Mouse (Mus musculus) c-Kit-positive CD71-positive TER-119-positive erythroid progenitor cells, embryonic 14.5 days (primary cell): ENCODE results near the gene Adamts14.

ENCODE experiments used
- DNase-seq: peaks from one replicate; pipeline ENCODE4 v3.0.0-alpha.2; 2013; ENCODE audit warnings: low spot score

Gene Adamts14

DNA sequence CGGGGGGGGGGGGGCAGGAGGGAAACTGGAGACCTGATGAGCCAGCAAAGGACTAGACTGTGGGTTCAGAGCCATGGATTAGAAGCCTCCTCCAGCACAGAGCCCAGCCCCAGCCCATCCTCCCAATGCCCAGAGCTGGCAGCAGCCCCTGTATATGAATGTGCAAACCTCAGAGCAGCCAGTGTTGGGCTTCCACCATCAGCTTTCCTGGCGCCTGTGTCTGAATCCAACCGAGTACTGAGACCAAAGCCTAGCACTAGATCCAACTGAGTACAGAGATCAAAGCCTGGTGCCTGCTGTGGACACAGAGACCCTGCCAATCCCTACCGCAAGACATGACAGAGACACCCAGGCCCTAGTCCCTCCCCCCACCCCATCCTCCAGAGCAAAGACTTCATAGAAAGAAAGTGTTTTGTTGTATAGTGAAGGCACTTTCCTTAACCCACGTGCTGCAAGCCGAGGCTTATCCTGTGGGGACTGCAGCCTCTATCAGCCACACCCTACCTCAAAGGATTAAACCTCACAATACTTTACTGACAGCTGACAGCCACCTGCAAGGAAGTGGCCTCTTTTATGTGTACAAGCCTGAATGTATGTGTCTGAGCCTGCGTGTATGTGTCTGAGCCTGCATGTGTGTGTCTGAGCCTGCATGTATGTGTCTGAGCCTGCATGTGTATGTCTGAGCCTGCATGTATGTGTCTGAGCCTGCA, 40.2 kb downstream of the Adamts14 start:
- DNase-seq: no peak

DNA sequence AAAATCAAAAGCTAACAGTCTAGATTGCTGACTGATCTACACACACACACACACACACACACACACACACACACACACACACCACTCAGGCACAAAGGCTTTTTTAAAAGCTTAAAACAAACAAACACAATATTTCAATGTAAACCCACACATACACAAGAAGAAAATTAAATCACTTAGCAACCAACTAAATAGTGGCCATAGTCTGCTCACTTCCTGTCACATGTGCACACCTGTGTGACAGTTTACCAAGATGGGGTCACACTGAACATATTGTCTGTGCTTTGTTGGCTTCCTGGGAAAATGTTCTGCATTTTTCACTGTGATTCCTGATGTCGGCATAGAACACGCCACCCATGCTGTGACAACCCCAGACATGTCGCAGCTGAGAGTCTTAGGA, 41.5 kb downstream of the Adamts14 start:
- no peak for DNase-seq

DNA sequence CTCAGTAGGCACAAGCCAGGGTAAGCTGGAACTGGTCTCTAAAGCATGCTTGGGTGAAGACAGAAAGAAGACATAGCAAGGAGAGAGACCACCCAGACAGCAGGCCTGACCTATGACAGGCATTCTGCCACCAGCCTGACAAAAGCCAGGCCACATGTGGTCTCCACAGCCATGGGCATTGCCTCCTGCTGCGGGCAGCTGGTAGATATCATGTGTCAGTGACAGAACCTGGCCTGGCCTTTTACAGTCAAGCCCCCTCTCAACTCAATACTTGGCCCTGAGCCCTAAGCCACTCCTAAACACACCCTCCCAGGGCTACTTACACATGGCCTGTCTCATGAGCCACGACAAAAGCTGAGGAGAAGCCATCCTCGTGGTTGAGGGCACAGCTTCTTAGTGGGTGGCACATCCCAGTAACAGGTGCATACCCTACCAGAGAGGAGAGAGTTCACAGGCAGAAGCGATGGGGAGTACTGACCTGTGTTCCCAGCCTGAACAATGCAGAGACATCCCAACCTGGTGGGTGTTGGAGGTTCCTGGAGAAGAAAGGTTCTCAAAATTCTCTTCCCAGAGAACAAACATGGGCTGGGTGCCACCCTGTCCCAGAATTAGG, 46.3 kb downstream of the Adamts14 start:
- DNase-seq: no peak

DNA sequence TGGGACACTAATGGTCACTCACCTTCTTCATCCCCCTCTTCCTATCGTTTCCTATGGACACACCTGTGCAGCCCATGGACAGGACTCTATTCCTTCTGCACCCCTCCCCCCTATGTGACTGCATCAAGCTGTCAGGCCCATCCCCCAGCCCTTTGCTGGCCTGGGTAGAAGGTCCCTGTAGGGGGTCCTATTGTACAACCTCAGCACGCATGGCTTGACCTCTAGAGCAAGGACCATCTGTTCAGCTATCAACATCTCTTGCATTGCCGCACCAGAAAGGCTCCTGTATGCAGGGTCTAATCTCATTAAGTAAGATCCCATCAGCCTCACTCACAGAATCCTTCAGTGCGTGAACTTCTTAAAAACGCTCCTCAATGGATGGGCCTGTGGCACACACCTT, 47.5 kb downstream of the Adamts14 start:
- no peak for DNase-seq

DNA sequence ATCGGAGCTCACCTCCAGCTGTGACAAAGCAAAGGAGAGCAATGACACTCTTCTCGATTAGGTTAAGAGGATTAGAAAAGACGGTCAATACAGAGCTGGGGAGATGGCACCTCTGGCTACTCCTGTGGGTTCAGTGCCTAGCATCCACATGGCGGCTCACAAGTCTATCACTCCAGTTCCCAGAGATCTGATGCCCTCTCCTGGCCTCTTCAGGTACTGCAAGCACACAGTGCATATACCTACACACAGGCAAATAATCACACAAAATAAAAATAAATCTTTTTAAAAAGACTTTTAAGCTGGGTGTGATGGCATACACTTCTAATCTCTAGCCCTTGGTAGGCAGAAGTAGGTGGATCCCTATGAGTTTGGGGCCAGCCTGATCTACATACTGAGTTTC, 53.9 kb downstream of the Adamts14 start:
- no peak for DNase-seq

DNA sequence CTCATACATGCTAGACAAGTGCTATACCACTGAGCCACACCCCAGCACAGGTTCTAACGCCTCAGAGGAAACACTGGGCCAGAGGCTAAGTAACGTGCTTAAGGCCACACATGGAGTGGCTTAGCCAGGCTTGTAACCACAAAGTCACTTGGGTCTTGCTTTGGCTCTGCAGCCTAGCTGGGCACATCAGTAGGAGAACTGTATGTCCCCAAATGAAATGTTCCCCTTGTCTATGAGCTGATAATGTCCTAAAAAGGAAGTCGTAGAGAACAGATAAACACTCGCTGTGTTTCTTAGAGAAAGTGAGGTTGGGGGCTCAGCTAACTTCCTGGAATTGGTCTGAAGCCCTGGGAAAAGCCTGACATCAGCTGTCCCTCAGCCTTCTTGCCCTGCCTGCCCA, 57.1 kb downstream of the Adamts14 start:
- no peak for DNase-seq

DNA sequence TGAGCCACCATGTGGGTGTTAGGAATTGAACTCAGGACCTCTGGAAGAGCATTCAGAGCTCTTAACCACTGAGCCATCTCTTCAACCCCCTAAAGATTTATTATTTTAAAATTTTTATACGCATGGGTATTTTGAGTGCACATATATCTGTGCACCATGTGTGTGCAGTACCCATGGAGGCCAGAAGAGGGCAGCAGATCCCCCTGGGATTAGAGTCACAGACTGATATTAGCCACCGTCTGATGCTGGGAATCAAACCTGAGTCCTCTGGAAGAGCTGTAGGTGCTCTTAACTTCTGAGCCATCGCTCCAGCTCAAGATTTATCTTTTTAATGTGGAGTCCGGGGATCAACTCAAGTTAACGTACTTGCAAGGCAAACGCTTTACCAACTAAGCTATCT, 57.6 kb downstream of the Adamts14 start:
- DNase-seq: no peak

DNA sequence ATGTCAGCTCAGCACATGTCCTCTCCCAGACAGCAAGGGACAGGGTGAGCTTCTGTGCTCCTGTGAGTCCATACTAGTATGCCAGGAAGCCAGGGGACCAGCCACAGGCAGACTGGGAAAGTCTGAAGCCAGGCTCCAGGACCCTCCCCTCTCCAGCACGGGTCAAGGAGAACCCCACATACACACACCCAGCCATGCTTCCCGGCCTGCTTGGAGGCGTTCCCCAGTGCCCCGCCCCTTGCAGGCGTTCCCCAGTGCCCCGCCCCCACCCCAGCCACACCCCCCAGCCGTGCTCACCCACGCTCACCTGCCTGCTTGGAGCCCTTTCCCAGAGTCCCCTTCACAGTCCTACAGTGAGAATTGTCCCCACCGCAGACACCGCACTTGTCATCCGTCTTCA, 60.4 kb downstream of the Adamts14 start:
- peak; percentile 11 for DNase-seq

DNA sequence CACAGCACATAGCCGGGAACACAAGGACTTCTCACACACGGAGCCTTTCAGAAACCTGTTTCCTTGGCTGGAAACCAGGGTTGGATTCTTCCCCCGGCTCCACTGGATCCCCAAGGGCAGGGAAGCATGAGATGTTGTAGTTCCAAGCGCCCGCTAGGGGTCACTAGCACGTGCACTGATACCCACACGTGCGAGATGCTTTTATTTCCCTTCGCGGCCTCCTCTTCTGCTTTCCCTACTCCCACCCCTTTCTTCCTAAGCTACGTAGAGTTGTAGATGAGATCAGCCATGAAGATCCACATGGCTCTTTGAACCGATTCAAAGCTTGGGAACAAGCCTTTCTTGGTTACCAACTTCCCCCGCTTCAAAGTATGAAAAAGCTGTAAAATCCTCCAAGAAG, 61.5 kb downstream of the Adamts14 start:
- DNase-seq: peak; percentile 26

DNA sequence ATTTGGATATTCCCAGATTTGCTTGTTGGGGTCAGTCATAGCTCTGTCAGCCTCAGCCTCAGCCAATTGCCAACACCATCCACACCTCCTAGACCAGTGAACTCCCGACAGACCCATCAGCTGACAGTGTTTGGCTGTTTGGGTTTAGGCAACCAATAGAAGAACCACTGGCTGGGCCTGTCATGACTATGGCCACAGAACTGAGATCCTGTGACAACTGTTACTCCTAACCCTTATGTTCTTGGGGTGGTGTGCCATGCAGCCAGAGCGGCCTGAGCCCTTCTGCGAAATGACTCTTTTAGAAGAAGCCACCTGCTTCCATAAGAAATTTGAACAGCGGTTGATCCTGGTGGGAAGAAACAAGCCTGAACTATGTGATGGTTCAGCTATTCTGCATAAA, 62.1 kb downstream of the Adamts14 start:
- no peak for DNase-seq

DNA sequence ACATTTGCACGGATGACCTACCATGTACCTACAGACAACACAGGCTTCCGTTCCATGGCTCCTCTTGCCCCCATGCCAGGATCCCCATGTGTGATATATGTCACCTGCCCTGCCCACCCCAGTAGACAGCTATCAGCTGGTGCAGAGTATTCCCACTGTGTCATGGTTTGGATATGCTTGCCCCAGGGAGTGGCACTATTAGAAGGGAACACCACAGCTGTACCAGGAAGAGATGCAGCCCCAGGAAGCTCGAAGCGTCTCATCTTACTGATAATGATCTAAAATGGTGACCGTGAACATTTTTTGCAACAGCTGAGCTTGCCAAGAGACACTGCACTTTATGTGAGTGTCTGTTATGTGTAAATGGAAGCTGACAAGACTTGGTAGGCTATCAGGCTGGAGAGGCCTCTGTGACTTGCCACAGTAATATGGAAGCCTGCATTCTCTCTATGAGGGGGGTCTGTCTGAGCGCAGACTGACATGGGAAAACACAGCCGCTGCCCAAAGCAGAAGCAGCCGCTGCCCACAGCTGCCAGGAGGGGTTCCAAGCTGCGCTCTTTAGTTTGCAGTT, 65.0 kb downstream of the Adamts14 start:
- no peak for DNase-seq

DNA sequence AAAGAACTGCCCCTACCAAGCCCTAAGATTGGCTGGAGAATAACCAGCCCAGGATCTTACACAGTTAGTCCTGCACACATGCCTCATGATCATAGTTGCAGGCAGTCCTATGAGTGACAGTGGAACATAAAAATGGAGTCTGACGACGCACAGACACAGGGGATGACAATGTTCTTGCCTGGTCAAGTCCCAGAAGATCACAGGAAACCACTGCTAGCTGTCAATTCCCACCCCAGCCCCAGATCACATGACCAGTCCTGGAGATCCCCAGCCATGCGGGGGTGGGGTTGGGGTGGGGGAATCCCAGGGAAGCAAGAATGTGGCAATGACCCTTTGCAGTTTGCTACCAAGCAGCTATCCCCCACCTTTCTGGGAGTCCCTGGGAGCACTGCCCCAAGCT, 69.3 kb downstream of the Adamts14 start:
- DNase-seq: no peak

DNA sequence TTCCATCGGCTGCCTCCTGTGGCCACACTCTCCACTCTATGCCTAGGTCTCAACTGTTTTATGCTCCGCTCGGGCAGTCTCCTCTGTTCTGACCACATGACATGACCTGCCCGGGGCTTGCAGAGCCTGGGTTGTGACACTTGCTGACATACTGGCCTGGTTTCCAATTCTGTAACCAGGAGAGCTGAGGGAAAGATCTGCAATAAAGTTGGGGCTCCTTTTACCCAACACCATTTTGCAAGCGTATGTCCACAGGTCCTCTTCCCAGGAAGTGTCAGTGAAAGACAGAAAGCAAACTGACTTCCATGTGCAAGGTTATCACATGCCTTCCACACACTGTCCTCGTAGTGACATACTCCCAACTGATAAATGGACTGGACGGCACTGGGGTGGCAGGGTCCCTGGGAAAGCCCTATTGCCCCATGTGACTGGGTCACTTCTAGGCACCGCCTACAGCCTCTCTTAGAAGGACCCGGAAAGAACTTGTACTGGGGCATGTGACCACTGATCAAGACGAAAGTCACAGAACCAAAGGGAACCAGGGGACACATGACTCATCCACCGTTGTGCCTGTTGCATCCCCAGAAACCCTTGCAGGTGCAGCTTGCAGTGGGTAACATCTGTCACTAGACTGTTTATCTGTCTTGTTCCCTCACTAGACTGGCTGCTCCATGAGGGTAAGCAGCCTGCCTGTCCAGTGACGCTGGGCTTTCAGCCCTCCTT, 71.5 kb downstream of the Adamts14 start:
- no peak for DNase-seq

DNA sequence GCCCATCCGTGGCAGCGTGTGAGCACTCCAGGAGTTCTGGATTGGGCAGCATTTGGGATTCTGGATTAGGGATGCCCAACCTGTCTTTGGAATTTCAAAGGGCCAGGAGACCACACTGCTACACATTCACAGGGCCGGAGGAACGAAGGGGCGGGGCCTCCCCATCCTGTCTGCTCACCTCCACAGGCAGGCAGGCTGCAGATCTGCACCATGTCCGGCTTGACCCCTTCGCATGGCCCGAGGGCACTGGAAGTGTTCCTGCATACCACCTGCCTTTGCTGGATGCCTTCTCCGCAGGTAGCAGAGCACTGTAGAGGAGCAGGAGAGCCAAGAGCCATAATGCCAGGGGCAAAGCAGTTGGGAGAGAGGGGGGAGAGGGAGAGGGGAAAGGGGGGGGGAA, 72.2 kb downstream of the Adamts14 start:
- DNase-seq: no peak

DNA sequence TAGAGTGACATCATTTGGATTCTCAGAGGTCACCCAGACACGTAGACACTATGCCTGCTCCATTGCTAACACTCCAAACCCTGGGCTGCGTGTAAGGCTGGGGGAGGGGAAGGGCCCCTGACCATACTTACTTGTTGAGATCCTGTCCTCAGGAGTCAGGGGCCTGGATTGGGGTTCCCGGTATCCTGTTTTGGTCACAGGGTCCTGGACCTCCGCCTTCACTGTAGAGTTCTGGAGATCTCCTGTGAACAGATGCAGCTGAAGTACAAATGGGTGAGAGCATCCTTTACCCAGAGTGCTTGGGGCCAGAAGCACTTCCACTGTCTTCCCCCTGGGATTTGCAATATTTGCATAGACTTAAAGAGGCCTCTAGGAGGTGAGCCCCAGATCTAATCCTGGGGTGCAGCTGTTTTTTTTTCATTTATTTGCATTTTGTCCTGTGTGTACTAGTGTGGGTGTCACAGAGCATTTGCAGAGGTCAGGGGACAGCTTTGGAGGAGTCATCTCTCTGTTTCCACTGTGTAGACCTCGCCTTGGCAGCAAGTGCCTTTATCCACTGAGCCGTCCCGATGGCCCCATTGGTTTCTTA, 72.9 kb downstream of the Adamts14 start:
- no peak for DNase-seq

DNA sequence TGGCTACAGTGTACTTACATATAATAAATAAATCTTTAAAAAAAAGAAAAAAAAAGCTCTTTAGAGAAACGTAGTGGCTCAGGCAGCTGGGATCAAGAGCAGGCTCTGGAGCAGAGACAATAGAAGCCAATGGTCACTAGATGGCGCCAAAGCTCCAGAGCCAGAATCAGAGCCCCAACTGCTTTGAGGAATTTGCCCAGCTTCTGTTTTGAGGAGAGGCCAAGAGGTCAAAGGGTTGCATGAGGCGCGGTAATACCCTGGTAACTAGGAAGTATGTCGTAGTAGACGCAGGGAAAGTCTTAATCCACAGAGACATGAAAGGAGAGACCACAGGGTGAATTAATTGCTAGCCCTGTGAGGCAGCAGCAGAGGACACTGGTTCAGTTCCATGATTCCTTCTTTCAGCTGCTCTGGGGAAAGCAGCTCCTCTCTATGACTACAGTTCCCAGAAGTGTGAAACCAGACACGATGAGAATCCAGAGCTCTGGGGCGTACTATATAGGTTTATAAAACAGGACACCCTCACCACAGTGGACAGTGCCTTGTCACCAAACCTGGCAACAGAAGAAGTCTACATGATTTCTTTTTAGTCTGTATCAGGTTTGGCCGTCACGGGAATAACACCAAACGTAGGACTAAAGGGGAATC, 73.5 kb downstream of the Adamts14 start:
- DNase-seq: peak; percentile 47

DNA sequence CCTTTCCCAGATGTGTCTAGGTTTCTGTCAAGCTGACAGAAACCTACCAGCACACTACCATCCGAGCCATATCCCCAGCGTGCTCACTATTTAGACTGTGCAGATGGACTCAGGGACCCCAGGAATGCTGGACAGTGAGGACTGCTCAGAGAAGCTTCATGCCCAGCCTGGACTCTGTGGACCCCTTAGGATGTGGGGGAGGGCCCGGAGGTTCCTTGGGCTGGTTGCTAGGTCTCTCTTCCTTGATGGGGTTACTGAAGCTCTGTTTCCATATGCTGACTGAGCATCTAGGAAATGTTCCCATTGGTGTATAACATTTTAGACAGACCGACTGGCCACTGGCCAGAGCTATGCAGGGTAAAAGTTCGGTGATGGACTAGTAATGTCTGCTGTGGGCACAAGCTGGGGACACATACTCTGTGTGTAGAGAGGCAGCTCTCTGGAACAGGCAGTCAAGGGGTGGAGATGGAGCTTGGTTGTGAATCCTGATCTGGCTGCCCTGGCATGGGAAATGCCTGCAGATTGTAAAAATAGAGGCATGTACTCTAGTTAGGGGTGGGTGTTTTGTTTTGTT, 77.4 kb downstream of the Adamts14 start:
- no peak for DNase-seq

DNA sequence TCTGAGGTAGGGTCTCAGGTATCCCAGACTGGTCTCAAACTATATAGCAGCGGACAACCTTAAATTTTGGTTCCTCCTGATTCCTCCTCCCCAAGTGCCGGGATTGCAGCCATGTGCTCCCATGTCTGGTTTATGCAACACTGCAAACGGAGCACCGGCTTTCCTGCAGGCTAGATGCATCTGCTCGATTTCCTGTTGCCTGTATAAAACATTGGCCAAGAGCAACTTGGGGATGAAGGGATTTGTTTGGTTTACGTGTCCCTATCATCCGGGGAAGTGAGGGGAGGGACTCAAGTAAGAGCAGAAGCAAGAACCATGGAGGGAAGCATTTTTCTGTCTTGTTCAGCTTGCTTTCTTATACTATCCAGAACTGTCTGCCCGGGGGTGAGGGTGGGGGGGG, 78.0 kb downstream of the Adamts14 start:
- DNase-seq: no peak

DNA sequence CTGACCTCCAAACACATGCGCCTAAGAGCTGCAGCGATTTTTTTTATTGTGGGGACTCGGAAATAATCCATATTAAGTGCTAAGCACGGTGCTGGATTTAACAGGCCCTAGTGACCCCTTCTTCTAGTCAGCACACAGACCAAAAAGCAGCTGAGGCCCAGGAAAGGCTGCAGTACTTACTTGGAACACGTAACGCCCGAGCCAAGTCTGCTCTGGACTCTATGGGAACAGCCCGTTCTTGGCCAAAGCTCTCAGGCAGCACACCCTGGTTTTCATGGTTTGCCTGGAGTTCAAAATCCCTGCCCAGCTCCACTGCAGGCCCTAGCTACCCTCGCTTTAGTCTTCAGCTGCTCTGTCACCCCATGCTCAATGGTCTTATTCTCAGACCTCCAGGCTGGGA, 78.6 kb downstream of the Adamts14 start:
- DNase-seq: no peak

DNA sequence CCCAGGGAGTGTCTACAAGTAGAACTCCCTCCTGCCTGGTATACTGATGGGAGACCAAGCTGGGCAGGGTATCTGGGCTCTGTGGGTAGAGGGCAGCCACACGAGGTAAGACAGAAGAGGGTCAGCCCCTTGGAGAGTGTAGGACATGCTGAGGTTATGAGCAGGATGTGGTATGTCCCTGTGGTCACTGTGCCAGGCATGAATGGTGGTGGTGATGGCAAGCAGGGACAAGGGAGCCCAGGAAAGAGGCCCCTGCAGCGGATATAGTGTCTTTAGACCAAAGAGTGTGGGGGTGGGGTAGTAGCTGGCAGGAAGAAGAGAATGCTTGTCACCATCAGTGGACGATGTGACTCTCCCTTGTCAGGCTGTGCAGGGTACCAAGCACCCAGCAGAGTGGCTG, 85.2 kb downstream of the Adamts14 start:
- no peak for DNase-seq

DNA sequence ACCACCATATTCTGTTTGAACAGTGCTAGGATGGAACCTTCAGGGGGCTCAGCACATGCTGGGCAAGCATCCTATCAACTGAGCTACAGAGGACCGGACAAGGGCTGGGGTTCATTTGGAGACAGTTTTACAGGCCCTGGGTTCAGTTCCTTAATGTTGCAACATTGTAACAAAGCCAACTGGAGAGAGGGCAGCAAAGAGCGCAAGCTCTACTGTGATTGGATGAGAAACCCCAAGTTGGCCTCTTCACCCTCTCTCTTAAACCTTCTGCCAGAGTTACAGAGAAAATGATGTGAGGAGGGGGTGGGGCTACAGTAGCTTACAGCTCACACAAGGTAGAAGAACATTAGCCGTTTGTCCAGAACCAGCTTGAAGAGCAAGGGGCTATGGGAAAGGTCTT, 86.2 kb downstream of the Adamts14 start:
- DNase-seq: no peak

DNA sequence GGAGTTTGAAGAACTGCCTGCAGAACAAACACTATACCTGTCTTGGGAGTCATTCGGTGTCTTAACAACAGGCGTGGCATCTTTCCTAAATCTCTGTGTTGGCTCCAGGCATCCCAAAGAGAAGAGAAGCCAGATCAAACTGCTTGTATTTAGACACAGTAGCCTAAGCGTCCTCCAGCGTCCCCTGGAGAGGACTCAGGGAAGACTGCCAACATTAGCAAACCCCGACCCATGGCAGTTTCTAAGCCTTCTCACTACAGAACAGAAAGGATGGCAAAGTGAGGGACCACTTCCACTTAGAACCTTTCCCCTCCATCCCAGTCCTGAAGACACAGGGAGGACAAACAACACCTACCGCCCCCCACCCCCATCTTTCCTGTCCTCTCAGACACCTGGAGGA, 93.3 kb downstream of the Adamts14 start:
- DNase-seq: no peak
